In genomic region chrX:169438626-169439025, GRCm38 (mm10) we compare ENCODE assay signal across 11 mouse cellular contexts.
DNase-seq lines count a peak whose midpoint lies in the region; ATAC-seq and TF ChIP-seq lines count a peak whose summit lies in the region.
"Had no signal": no experiment of that assay in that cellular context is flagged by ENCODE, and none has a peak within 500 bp of the region (broad histone marks: within the 10 kb centered on the region; RNA-seq: fewer than 3 reads in every experiment).

No protein-coding gene starts in this region.

- no peaks in the 10 kb centered on the region for H3K9me3 ChIP-seq in kidney, postnatal 0 days (replicated peaks; ENCODE audit: low read length)
- H3K9me3 ChIP-seq in kidney, embryonic 16.5 days (ENCODE audit: low read length) = no peaks in the 10 kb centered on the region
- no peaks in the 10 kb centered on the region for H3K9me3 ChIP-seq in ES-Bruce4 (replicated peaks; ENCODE audit: control insufficient read depth, insufficient read depth, low read length, poor library complexity, severe bottlenecking)
- H3K9me3 ChIP-seq in hindbrain, embryonic 14.5 days (ENCODE audit: control insufficient read depth, low read length) = no peaks in the 10 kb centered on the region
- H3K9me3 ChIP-seq in midbrain, embryonic 10.5 days (replicated peaks) = no peaks in the 10 kb centered on the region
- H3K9me3 ChIP-seq: embryonic facial prominence, embryonic 13.5 days; liver, embryonic 13.5 days had no signal

- H3K4me1 ChIP-seq in kidney, postnatal 0 days (replicated peaks; ENCODE audit: insufficient read depth, low read length) = no peaks in the 10 kb centered on the region
- H3K4me1 ChIP-seq in kidney, embryonic 16.5 days (ENCODE audit: insufficient read depth, low read length) = no peaks in the 10 kb centered on the region
- no peaks in the 10 kb centered on the region for H3K4me1 ChIP-seq in ES-Bruce4 (ENCODE audit: control insufficient read depth, insufficient read depth, low read length)
- H3K4me1 ChIP-seq in hindbrain, embryonic 14.5 days (replicated peaks; ENCODE audit: control insufficient read depth, insufficient read depth, low read length) = no peaks in the 10 kb centered on the region
- H3K4me1 ChIP-seq in midbrain, embryonic 10.5 days = no peaks in the 10 kb centered on the region
- H3K4me1 ChIP-seq: embryonic facial prominence, embryonic 13.5 days; liver, embryonic 13.5 days had no signal

- no peak overlapping the region for H3K4me2 ChIP-seq in kidney, postnatal 0 days (ENCODE audit: low read length)
- no peak overlapping the region for H3K4me2 ChIP-seq in kidney, embryonic 16.5 days (replicated peaks; ENCODE audit: low read depth, low read length)
- no peak overlapping the region for H3K4me2 ChIP-seq in hindbrain, embryonic 14.5 days (replicated peaks)
- H3K4me2 ChIP-seq: embryonic facial prominence, embryonic 13.5 days; liver, embryonic 13.5 days had no signal

- no peak for ATAC-seq in kidney, postnatal 0 days (replicated peaks; ENCODE audit: low FRiP score, low read depth)
- ATAC-seq in kidney, embryonic 16.5 days (ENCODE audit: low FRiP score, low TSS enrichment) = no peak
- no peak for ATAC-seq in hindbrain, embryonic 14.5 days (ENCODE audit: low FRiP score)
- ATAC-seq: activated CD4-positive, CD25-positive, alpha-beta regulatory T cell, adult 4 months had no signal

- no peak overlapping the region for H3K9ac ChIP-seq in kidney, postnatal 0 days (ENCODE audit: low read depth, low read length)
- no peak overlapping the region for H3K9ac ChIP-seq in kidney, embryonic 16.5 days (replicated peaks; ENCODE audit: low read length)
- H3K9ac ChIP-seq in ES-Bruce4 (ENCODE audit: low read depth, poor library complexity, severe bottlenecking) = no peak overlapping the region
- no peak overlapping the region for H3K9ac ChIP-seq in hindbrain, embryonic 14.5 days
- H3K9ac ChIP-seq: embryonic facial prominence, embryonic 13.5 days; liver, embryonic 13.5 days had no signal

- no peak overlapping the region for H3K4me3 ChIP-seq in kidney, postnatal 0 days (replicated peaks; ENCODE audit: low read depth, low read length)
- H3K4me3 ChIP-seq in kidney, embryonic 16.5 days (ENCODE audit: low read length) = no peak overlapping the region
- H3K4me3 ChIP-seq in ES-Bruce4 (ENCODE audit: low read depth, low read length) = no peak overlapping the region
- H3K4me3 ChIP-seq in hindbrain, embryonic 14.5 days (replicated peaks; ENCODE audit: low read length) = no peak overlapping the region
- no peak overlapping the region for H3K4me3 ChIP-seq in midbrain, embryonic 10.5 days
- H3K4me3 ChIP-seq: embryonic facial prominence, embryonic 13.5 days; liver, embryonic 13.5 days had no signal

- no peak for TF ChIP-seq POLR2A in ES-Bruce4 (IDR thresholded peaks at IDR 0.05; ENCODE audit: insufficient read depth, low read length)

- no peaks in the 10 kb centered on the region for H3K36me3 ChIP-seq in kidney, postnatal 0 days (ENCODE audit: insufficient read depth, low read length)
- H3K36me3 ChIP-seq in kidney, embryonic 16.5 days (ENCODE audit: insufficient read depth, low read length) = no peaks in the 10 kb centered on the region
- no peaks in the 10 kb centered on the region for H3K36me3 ChIP-seq in ES-Bruce4 (ENCODE audit: control insufficient read depth, insufficient read depth, low read length, poor library complexity, severe bottlenecking)
- no peaks in the 10 kb centered on the region for H3K36me3 ChIP-seq in hindbrain, embryonic 14.5 days (replicated peaks; ENCODE audit: control insufficient read depth, insufficient read depth)
- H3K36me3 ChIP-seq in midbrain, embryonic 10.5 days = no peaks in the 10 kb centered on the region
- H3K36me3 ChIP-seq: embryonic facial prominence, embryonic 13.5 days; liver, embryonic 13.5 days had no signal

- 75% methylated on average over 1 of the region's 1 CpGs for WGBS in kidney, postnatal 0 days
- WGBS in kidney, embryonic 16.5 days = 84% methylated on average over 1 of the region's 1 CpGs
- WGBS in hindbrain, embryonic 14.5 days = 78% methylated on average over 1 of the region's 1 CpGs
- 78% methylated on average over 1 of the region's 1 CpGs for WGBS in midbrain, embryonic 10.5 days

- no peak for TF ChIP-seq EP300 in ES-Bruce4 (IDR thresholded peaks at IDR 0.05; ENCODE audit: insufficient read depth, low read depth, low read length)

- TF ChIP-seq CTCF in kidney, postnatal 0 days (IDR thresholded peaks at IDR 0.05; ENCODE audit: low read depth) = peak; percentile 50
- TF ChIP-seq CTCF in ES-Bruce4 (IDR thresholded peaks at IDR 0.05; ENCODE audit: low read depth, low read length) = peak; percentile 32

- H3K27ac ChIP-seq in kidney, postnatal 0 days = no peak overlapping the region
- no peak overlapping the region for H3K27ac ChIP-seq in kidney, embryonic 16.5 days (ENCODE audit: low read length)
- no peak overlapping the region for H3K27ac ChIP-seq in ES-Bruce4 (ENCODE audit: insufficient read depth, low read length)
- no peak overlapping the region for H3K27ac ChIP-seq in hindbrain, embryonic 14.5 days
- no peak overlapping the region for H3K27ac ChIP-seq in midbrain, embryonic 10.5 days (replicated peaks)
- H3K27ac ChIP-seq: embryonic facial prominence, embryonic 13.5 days; liver, embryonic 13.5 days had no signal

- H3K27me3 ChIP-seq in kidney, postnatal 0 days (ENCODE audit: insufficient read depth, low read length) = no peaks in the 10 kb centered on the region
- H3K27me3 ChIP-seq in kidney, embryonic 16.5 days (ENCODE audit: insufficient read depth, low read length) = no peaks in the 10 kb centered on the region
- no peaks in the 10 kb centered on the region for H3K27me3 ChIP-seq in ES-Bruce4 (ENCODE audit: control insufficient read depth, insufficient read depth, low read length, poor library complexity, severe bottlenecking)
- H3K27me3 ChIP-seq in hindbrain, embryonic 14.5 days (ENCODE audit: control insufficient read depth, insufficient read depth, low read length) = 0 out of 2 replicates have a peak, but pooled peaks cover 2% of the 10 kb centered on the region
- H3K27me3 ChIP-seq in midbrain, embryonic 10.5 days (ENCODE audit: low read depth, poor library complexity, severe bottlenecking) = peaks cover 54% of the 10 kb centered on the region
- H3K27me3 ChIP-seq: embryonic facial prominence, embryonic 13.5 days; liver, embryonic 13.5 days had no signal

- no peak for DNase-seq in kidney, postnatal 0 days (ENCODE audit: low spot score)
- DNase-seq in R1 (ENCODE audit: low read depth, low spot score) = peak; percentile 0
- DNase-seq in kidney, postnatal 4 days = peak; percentile 13 to 21
- DNase-seq in thymus, postnatal 4 days = no peak
- no peak for DNase-seq in hindbrain, embryonic 14.5 days (ENCODE audit: low spot score)
- DNase-seq in midbrain, embryonic 10.5 days (ENCODE audit: low spot score) = no peak
- DNase-seq: liver, embryonic 13.5 days had no signal

Comparison
In these comparisons a context has a peak if more than half of its experiments do, and no peak if none do; other contexts are left out.
1. DNase-seq: peak in R1 (single experiment) and kidney, postnatal 4 days (2 of 2); none in kidney, postnatal 0 days (single experiment), thymus, postnatal 4 days (single experiment), hindbrain, embryonic 14.5 days (single experiment) and midbrain, embryonic 10.5 days (single experiment).